Mouse (Mus musculus): Measurements from ENCODE around the gene C730034F03Rik. TPM values are rescaled to one million over a fixed set of nuclear protein-coding genes. Genes with fewer than 3 reads are reported as not detected.

Gene C730034F03Rik
- polyA plus RNA-seq, 1 experiment from 2014 or later = 4.0 TPM

Other genes with a start within 250 kb of the C730034F03Rik start
- 97.4 and 104 TPM in 2 replicates for gene Plxnb2, start 248.8 kb upstream of the C730034F03Rik start, polyA plus RNA-seq (2014; fragmentation: Nextera tagmentation; extraction: Ambion mirVana)
- 28.3 and 31.2 TPM in 2 replicates for gene Dennd6b, start 233.1 kb upstream of the C730034F03Rik start, polyA plus RNA-seq (2014; fragmentation: Nextera tagmentation; extraction: Ambion mirVana)
- 42.1 and 46.0 TPM in 2 replicates for gene Ppp6r2, start 218.0 kb upstream of the C730034F03Rik start, polyA plus RNA-seq (2014; fragmentation: Nextera tagmentation; extraction: Ambion mirVana)
- 57.4 and 66.4 TPM in 2 replicates for gene Sbf1, start 114.3 kb upstream of the C730034F03Rik start, polyA plus RNA-seq (2014; fragmentation: Nextera tagmentation; extraction: Ambion mirVana)
- 0.12 TPM in 1 of 2 replicates, not detected in the other for gene Adm2, start 106.9 kb upstream of the C730034F03Rik start, polyA plus RNA-seq (2014; fragmentation: Nextera tagmentation; extraction: Ambion mirVana)
- gene Miox, start 95.2 kb upstream of the C730034F03Rik start, polyA plus RNA-seq (2014; fragmentation: Nextera tagmentation; extraction: Ambion mirVana) = not detected in 2 replicates
- 25.4 and 26.8 TPM in 2 replicates for gene Lmf2, start 73.9 kb upstream of the C730034F03Rik start, polyA plus RNA-seq (2014; fragmentation: Nextera tagmentation; extraction: Ambion mirVana)
- 133 and 140 TPM in 2 replicates for gene Ncaph2, start 73.9 kb upstream of the C730034F03Rik start, polyA plus RNA-seq (2014; fragmentation: Nextera tagmentation; extraction: Ambion mirVana)
- 7.4 and 7.9 TPM in 2 replicates for gene Sco2, start 55.7 kb upstream of the C730034F03Rik start, polyA plus RNA-seq (2014; fragmentation: Nextera tagmentation; extraction: Ambion mirVana)
- gene Tymp, start 52.5 kb upstream of the C730034F03Rik start, polyA plus RNA-seq (2014; fragmentation: Nextera tagmentation; extraction: Ambion mirVana) = 1.4 and 1.7 TPM in 2 replicates
- gene Odf3b, start 50.3 kb upstream of the C730034F03Rik start, polyA plus RNA-seq (2014; fragmentation: Nextera tagmentation; extraction: Ambion mirVana) = 1.7 and 2.6 TPM in 2 replicates
- not detected in 2 replicates for gene Klhdc7b, start 44.7 kb upstream of the C730034F03Rik start, polyA plus RNA-seq (2014; fragmentation: Nextera tagmentation; extraction: Ambion mirVana)
- gene Syce3, start 19.1 kb upstream of the C730034F03Rik start, polyA plus RNA-seq (2014; fragmentation: Nextera tagmentation; extraction: Ambion mirVana) = not detected in 2 replicates
- gene Cpt1b, start 3.7 kb upstream of the C730034F03Rik start, polyA plus RNA-seq (2014; fragmentation: Nextera tagmentation; extraction: Ambion mirVana) = 0.73 and 0.93 TPM in 2 replicates
- not detected in 2 replicates for gene Gm44502, start 107 bp downstream of the C730034F03Rik start, polyA plus RNA-seq (2014; fragmentation: Nextera tagmentation; extraction: Ambion mirVana)
- 54.7 and 63.4 TPM in 2 replicates for gene Chkb, start 319 bp downstream of the C730034F03Rik start, polyA plus RNA-seq (2014; fragmentation: Nextera tagmentation; extraction: Ambion mirVana)
- gene Mapk8ip2, start 24.3 kb downstream of the C730034F03Rik start, polyA plus RNA-seq (2014; fragmentation: Nextera tagmentation; extraction: Ambion mirVana) = 22.4 and 24.1 TPM in 2 replicates
- 10.0 and 10.4 TPM in 2 replicates for gene Arsa, start 47.8 kb downstream of the C730034F03Rik start, polyA plus RNA-seq (2014; fragmentation: Nextera tagmentation; extraction: Ambion mirVana)
- gene Shank3, start 70.0 kb downstream of the C730034F03Rik start, polyA plus RNA-seq (2014; fragmentation: Nextera tagmentation; extraction: Ambion mirVana) = 2.8 and 3.5 TPM in 2 replicates
- gene Acr, start 138.7 kb downstream of the C730034F03Rik start, polyA plus RNA-seq (2014; fragmentation: Nextera tagmentation; extraction: Ambion mirVana) = 0.39 and 0.76 TPM in 2 replicates
- gene Rabl2, start 162.3 kb downstream of the C730034F03Rik start, polyA plus RNA-seq (2014; fragmentation: Nextera tagmentation; extraction: Ambion mirVana) = 85.3 and 91.0 TPM in 2 replicates